Mouse (Mus musculus) MEL (cell line): ENCODE data around the gene Arrb1. TPM values are rescaled to one million over a fixed set of nuclear protein-coding genes. Genes with fewer than 3 reads are reported as not detected.
A peak's percentile ranks its signal among the peaks of the same experiment; 100 is the strongest.

ENCODE experiments used
- DNase-seq: peaks from one replicate; pipeline ENCODE4 v3.0.0; 2011; ENCODE audit warnings: low read depth, low spot score
- H3K27ac ChIP-seq: 2 replicates; pipeline ENCODE4 v1.5.1; 2012; ENCODE audit warnings: low read depth, mild to moderate bottlenecking, control low read depth, low read length, moderate library complexity; ENCODE audit not compliant: control insufficient read depth
- H3K27me3 ChIP-seq, 2 experiments: fragments of 150-350 bp in 1 of 2; sonication (generic) in 1 of 2; 2 replicates each; pipeline ENCODE4 v1.6.1; 2012; ENCODE audit warnings: low read length in 2 of 2, mild to moderate bottlenecking in 2 of 2, improper control_type of control experiment in 1 of 2, moderate library complexity in 1 of 2; ENCODE audit not compliant: insufficient read depth in 2 of 2, control insufficient read depth in 1 of 2
- H3K36me3 ChIP-seq, 2 experiments: 2 replicates each; pipeline ENCODE4 v1.6.1; 2012 to 2014; ENCODE audit warnings: low read length in 2 of 2, improper control_type of control experiment in 1 of 2, inconsistent platforms in 1 of 2, mild to moderate bottlenecking in 1 of 2; ENCODE audit not compliant: insufficient read depth in 2 of 2, control insufficient read depth in 1 of 2
- H3K4me1 ChIP-seq, 2 experiments: fragments of 150-350 bp in 1 of 2; sonication (generic) in 1 of 2; 2 replicates each; pipeline ENCODE4 v1.6.1; 2012; ENCODE audit warnings: low read length in 2 of 2, improper control_type of control experiment in 1 of 2, mild to moderate bottlenecking in 1 of 2; ENCODE audit not compliant: insufficient read depth in 2 of 2, control insufficient read depth in 1 of 2
- H3K4me3 ChIP-seq, 2 experiments: fragments of 150-350 bp in 1 of 2; sonication (generic) in 1 of 2; 2 replicates each; pipeline ENCODE4 v1.5.1; 2012; ENCODE audit warnings: low read depth in 2 of 2, low read length in 2 of 2, mild to moderate bottlenecking in 2 of 2, moderate library complexity in 2 of 2, control low read depth in 1 of 2, improper control_type of control experiment in 1 of 2; ENCODE audit not compliant: control insufficient read depth in 1 of 2, insufficient read depth in 1 of 2
- H3K79me2 ChIP-seq: 2 replicates; pipeline ENCODE4 v1.6.1; 2012; ENCODE audit warnings: mild to moderate bottlenecking, low read length, moderate library complexity; ENCODE audit not compliant: control insufficient read depth, poor library complexity, insufficient read depth
- H3K9ac ChIP-seq: 2 replicates; pipeline ENCODE4 v1.6.1; 2012; ENCODE audit warnings: low read depth, mild to moderate bottlenecking, control low read depth, low read length, moderate library complexity; ENCODE audit not compliant: control insufficient read depth, poor library complexity, severe bottlenecking
- H3K9me3 ChIP-seq: fragments of 150-350 bp; sonication (generic); replicated peaks from 2 replicates; pipeline ENCODE4 v1.6.1; 2012; ENCODE audit warnings: mild to moderate bottlenecking, low read length, improper control_type of control experiment, moderate library complexity; ENCODE audit not compliant: insufficient read depth
- CHD1 ChIP-seq: IDR thresholded peaks from 2 replicates; pipeline ENCODE4 v1.6.1; 2012; ENCODE audit warnings: low read depth, mild to moderate bottlenecking, inconsistent platforms, low read length, improper control_type of control experiment
- E2F4 ChIP-seq: IDR thresholded peaks from 2 replicates; pipeline ENCODE4 v1.6.1; 2011; ENCODE audit warnings: low read depth, low read length, improper control_type of control experiment, borderline replicate concordance
- GABPA ChIP-seq: IDR thresholded peaks from 2 replicates; pipeline ENCODE4 v1.6.1; 2012; ENCODE audit warnings: low read depth, mild to moderate bottlenecking, inconsistent platforms, low read length, improper control_type of control experiment, moderate library complexity
- HCFC1 ChIP-seq: IDR thresholded peaks from 2 replicates; pipeline ENCODE4 v1.6.1; 2012; ENCODE audit warnings: low read depth, mild to moderate bottlenecking, inconsistent platforms, low read length, improper control_type of control experiment, moderate library complexity
- KAT2A ChIP-seq: conservative IDR thresholded peaks from 2 replicates; pipeline ENCODE4 v1.6.1; 2012; ENCODE audit warnings: low read depth, low read length, improper control_type of control experiment, inconsistent platforms
- MEF2A ChIP-seq: IDR thresholded peaks from 2 replicates; pipeline ENCODE4 v1.6.1; 2014; ENCODE audit warnings: low read depth, mild to moderate bottlenecking, inconsistent platforms, low read length, improper control_type of control experiment; ENCODE audit not compliant: poor library complexity, insufficient replicate concordance, severe bottlenecking; ENCODE audit errors: extremely low read depth
- MYB ChIP-seq: IDR thresholded peaks from 2 replicates; pipeline ENCODE4 v1.6.1; 2011; ENCODE audit warnings: mild to moderate bottlenecking, low read depth, low read length, improper control_type of control experiment
- MYC ChIP-seq: IDR thresholded peaks from 2 replicates; pipeline ENCODE4 v1.6.1; 2011; ENCODE audit warnings: low read depth, mild to moderate bottlenecking, low read length, improper control_type of control experiment, moderate library complexity
- NELFE ChIP-seq: IDR thresholded peaks from 2 replicates; pipeline ENCODE4 v1.6.1; 2011; ENCODE audit warnings: low read depth, low read length, improper control_type of control experiment
- POLR2AphosphoS2 ChIP-seq: IDR thresholded peaks from 2 replicates; pipeline ENCODE4 v1.6.1; 2011; ENCODE audit warnings: low read length, improper control_type of control experiment
- RAD21 ChIP-seq: IDR thresholded peaks from 2 replicates; pipeline ENCODE4 v1.6.1; 2011; ENCODE audit warnings: mild to moderate bottlenecking, low read depth, low read length, improper control_type of control experiment
- TAL1 ChIP-seq: IDR thresholded peaks from 2 replicates; pipeline ENCODE4 v1.6.1; 2012; ENCODE audit warnings: mild to moderate bottlenecking, inconsistent platforms, low read length, moderate library complexity, mixed read lengths
- TBP ChIP-seq: IDR thresholded peaks from 2 replicates; pipeline ENCODE4 v1.8.0; 2011; ENCODE audit warnings: low read depth, low read length, improper control_type of control experiment
- UBTF ChIP-seq: IDR thresholded peaks from 2 replicates; pipeline ENCODE4 v1.6.1; 2012; ENCODE audit warnings: low read depth, mild to moderate bottlenecking, inconsistent platforms, low read length, improper control_type of control experiment, moderate library complexity, borderline replicate concordance; ENCODE audit not compliant: insufficient read depth
- ZC3H11A ChIP-seq: IDR thresholded peaks from 2 replicates; pipeline ENCODE4 v1.6.1; 2012; ENCODE audit warnings: low read depth, mild to moderate bottlenecking, inconsistent platforms, low read length, improper control_type of control experiment
- ZNF384 ChIP-seq: IDR thresholded peaks from 2 replicates; pipeline ENCODE4 v1.6.1; 2012; ENCODE audit warnings: low read depth, mild to moderate bottlenecking, inconsistent platforms, low read length, improper control_type of control experiment
- polyA plus RNA-seq, 2 experiments: library from polyadenylated mRNA; stranded (reverse) in 1 of 2; unstranded in 1 of 2; fragments of >175 nt in 1 of 2; fragments of >200 nt in 1 of 2; gene quantifications; 2 replicates each; pipeline versions ENCODE4 v1.2.1 to v1.2.4; 2012; ENCODE audit warnings: low replicate concordance in 2 of 2, low read depth in 1 of 2; ENCODE audit not compliant: insufficient read length in 2 of 2, insufficient read depth in 1 of 2, missing spikeins in 1 of 2
- total RNA-seq: library from RNA; depleted of rRNA; stranded (reverse); fragments of 300-350 nt; gene quantifications from 2 replicates; pipeline ENCODE4 v1.2.3, GENCODE M21; 2012

Gene Arrb1
- total and polyA plus RNA-seq, 3 experiments, result 27.0 to 67.7 (median 62.7) TPM

- H3K79me2 ChIP-seq, result peaks cover 45% of the 10 kb centered on the region
- H3K36me3 ChIP-seq, result peaks cover 0 to 41% of the 10 kb centered on the region in 2 experiments; a peak in 2 of 4 replicates
- TF ChIP-seq HCFC1 (no peak), TAL1 (no peak), ZNF384 (no peak), MYC (no peak), E2F4 (no peak), NELFE (no peak), UBTF (no peak)
- H3K4me3 ChIP-seq, result no peak overlapping the region; a peak in 1 of 4 replicates
- peak overlapping the region; percentile 89 for H3K9ac ChIP-seq
- no peaks in the 10 kb centered on the region for H3K27me3 ChIP-seq
- H3K27ac ChIP-seq, result no peak overlapping the region
- no peaks in the 10 kb centered on the region for H3K9me3 ChIP-seq
- H3K4me1 ChIP-seq, result peaks cover 12 to 52% of the 10 kb centered on the region in 2 experiments
- peak; percentile 41 for DNase-seq
Measured at GRCm38 (mm10) chr7:99537183-99537756, 2.0 kb downstream of the Arrb1 start.

- peaks cover 0 to 34% of the 10 kb centered on the region in 2 experiments; a peak in 2 of 4 replicates for H3K36me3 ChIP-seq
- no peak for TF ChIP-seq MYB
- no peak for TF ChIP-seq KAT2A
- TF ChIP-seq GABPA, result no peak
- no peak for TF ChIP-seq CHD1
- TF ChIP-seq NELFE, result no peak
- no peak for TF ChIP-seq ZC3H11A
- TF ChIP-seq UBTF, result no peak
- TF ChIP-seq TBP, result no peak
- no peak for TF ChIP-seq POLR2AphosphoS2
- TF ChIP-seq MEF2A, result no peak
- TF ChIP-seq RAD21, result no peak
- no peaks in the 10 kb centered on the region for H3K9me3 ChIP-seq
- H3K27ac ChIP-seq, result no peak overlapping the region
- H3K4me1 ChIP-seq, result peaks cover 6 to 45% of the 10 kb centered on the region in 2 experiments
- H3K9ac ChIP-seq, result no peak overlapping the region
- no peak overlapping the region for H3K4me3 ChIP-seq
- H3K79me2 ChIP-seq, result peaks cover 45% of the 10 kb centered on the region
- no peak for DNase-seq
- H3K27me3 ChIP-seq, result no peaks in the 10 kb centered on the region
Measured at GRCm38 (mm10) chr7:99538421-99538820, 3.2 kb downstream of the Arrb1 start.
